Mouse (Mus musculus) CD4-positive, CD25-positive, alpha-beta regulatory T cell, adult 2 months (primary cell): ENCODE measurements around the gene Fhl2.
"Not testable (repeated sequence)": the region's sequence is repeated elsewhere in the genome, so short reads cannot be mapped to it uniquely, and the experiment has no call there.

Experiments used
- DNase-seq: peaks from one replicate; pipeline ENCODE4 v3.0.0-alpha.2; 2012; ENCODE audit warnings: low read depth, low spot score

Gene Fhl2

GRCm38 (mm10) chr1:43193423-43193822, 3.4 kb downstream of the Fhl2 start:
- DNase-seq = no peak

GRCm38 (mm10) chr1:43192471-43192870, 4.3 kb downstream of the Fhl2 start:
- no peak for DNase-seq

DNA sequence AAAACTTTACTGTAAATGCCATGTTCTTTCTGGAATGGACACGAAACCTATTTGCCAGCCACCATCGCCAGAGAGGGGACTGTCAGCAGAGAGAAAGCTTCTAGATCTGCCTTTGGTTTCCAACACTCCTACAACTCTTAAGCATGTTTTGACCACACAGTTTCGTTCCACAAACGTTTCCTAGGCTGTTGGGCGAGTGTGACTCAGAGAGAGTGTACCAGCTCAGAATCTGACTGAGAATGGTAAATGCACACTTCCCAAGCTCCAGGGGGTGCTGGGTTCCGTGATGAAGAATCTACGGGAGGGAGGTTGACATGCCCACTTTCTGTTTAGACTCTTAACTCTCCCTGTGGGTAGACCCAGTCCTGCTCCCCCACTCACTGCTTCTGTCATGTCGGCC, 5.7 kb downstream of the Fhl2 start:
- no peak for DNase-seq

DNA sequence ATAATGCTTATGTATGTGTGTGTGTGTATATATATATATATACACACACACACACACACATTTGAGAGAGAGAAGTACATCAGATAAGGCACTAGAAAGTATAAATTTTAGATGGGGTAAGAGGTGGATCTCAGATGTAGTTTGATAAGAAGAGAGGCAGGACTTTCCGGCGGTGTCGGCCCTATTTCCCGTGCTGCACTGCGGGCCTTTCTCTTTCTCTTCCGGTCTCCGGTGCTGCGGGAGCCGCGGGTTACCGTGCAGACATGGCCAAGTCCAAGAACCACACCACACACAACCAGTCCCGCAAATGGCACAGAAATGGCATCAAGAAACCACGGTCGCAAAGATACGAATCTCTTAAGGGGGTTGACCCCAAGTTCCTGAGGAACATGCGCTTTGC, 7.9 kb downstream of the Fhl2 start:
- not testable (repeated sequence) for DNase-seq

- DNase-seq = no peak
Measured at GRCm38 (mm10) chr1:43186334-43186733, 10.4 kb downstream of the Fhl2 start.

DNA sequence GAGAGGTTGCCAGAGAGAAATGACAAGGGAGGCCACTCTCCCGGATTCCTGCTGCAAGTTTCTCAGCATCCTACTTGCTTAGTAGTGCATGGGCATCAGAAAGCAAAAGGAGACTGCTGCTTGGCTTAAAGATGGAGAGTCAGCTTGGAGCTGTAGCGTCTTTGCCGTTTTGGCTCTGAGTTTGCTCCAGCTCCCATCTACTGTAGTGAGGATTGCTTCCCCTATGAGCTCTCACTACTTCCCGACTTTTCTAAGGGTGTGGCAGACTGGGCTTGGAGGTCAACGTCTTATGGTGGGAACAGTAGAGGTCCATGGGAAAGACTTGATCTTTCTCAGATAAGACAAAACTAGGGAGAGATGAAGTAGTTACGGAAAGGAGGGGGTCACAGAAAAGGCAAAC, 15.9 kb downstream of the Fhl2 start:
- no peak for DNase-seq

- no peak for DNase-seq
Measured at GRCm38 (mm10) chr1:43178780-43179179, 18.0 kb downstream of the Fhl2 start.

GRCm38 (mm10) chr1:43178378-43178777, 18.4 kb downstream of the Fhl2 start:
- no peak for DNase-seq

DNA sequence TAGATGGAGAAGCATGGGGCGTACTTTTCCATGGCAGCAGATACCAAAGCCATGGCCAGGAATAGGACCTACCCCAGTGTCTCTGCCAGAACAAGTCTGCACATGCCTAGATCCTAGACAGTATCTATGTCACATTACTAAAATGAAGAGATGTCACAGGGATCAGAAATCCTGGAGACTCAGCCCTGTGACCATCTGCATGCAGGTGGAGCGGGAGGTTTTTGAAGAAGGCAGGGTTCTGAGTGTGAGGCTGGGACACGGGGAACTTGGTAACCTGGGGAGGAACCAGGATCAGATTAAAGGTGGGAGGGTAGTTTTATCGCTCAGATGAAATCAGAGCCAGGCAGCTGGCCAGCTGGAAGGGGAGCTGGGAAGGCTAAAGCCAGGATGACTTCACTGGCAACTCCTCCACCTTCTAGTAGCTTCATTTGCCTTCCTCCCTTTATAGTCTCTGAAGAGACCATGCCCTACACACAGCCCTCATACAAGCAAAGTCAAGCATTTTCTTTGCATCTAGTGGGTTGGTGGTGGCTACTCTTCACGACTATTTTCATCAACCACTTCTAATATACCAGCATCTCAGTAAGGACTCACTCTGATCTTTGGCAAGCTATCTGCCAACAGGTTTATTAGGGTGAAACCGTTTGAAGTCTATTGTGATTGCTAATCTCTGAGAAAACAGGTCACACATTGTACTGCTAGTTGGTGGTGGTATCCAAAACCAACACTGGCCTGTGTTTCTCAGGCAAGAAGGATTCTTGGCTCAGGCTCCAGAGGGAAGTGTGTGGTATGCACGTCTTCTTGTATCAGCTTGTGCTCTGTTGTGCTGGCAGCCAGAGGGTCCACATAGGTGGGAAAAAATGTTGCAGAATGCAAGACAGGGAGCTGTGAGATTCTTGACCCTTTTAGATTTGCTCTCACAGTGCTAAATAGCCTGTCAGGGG, 23.2 kb downstream of the Fhl2 start:
- no peak for DNase-seq

GRCm38 (mm10) chr1:43171816-43172215, 25.0 kb downstream of the Fhl2 start:
- DNase-seq = no peak

- no peak for DNase-seq
Measured at GRCm38 (mm10) chr1:43171093-43171492, 25.7 kb downstream of the Fhl2 start.

DNA sequence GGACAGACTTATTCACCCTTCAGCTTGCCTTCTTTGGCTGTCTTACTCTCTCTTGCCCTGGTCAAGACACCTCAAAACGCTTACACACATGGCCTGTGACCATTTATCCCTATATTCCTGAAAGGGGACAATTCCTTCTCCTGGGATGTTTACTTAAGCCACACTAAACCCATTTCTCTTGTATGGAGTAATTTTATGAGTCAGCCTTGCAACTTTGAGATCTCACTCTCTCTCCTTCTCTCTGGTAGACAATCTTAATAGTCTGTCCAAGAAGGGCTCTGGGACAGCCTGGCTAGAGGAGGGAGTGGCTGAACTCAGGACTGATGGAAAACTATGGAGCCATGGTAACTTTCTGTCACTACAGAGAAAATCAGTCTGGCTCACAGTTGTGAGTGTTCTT, 27.1 kb downstream of the Fhl2 start:
- no peak for DNase-seq

DNA sequence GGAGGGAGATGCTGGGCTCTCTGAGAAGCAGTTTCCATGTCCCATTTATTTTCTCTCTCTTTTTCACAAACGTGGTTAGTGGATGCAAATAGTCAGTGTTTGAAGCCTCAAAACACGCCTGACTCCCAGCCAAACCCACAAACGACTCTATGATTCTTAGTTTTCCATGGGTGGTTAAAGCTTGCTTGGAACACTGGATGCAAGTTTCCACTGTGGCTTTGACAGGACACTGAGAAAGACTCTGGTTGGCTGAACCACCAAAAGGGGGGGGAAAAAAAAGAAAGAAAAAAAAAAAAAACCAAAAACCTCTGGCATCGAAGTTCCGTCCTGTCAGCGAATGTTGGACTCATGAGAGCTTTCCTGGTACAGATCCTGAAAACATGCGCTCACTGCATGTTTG, 27.6 kb downstream of the Fhl2 start:
- no peak for DNase-seq

GRCm38 (mm10) chr1:43168618-43169017, 28.2 kb downstream of the Fhl2 start:
- DNase-seq = peak; percentile 14

DNA sequence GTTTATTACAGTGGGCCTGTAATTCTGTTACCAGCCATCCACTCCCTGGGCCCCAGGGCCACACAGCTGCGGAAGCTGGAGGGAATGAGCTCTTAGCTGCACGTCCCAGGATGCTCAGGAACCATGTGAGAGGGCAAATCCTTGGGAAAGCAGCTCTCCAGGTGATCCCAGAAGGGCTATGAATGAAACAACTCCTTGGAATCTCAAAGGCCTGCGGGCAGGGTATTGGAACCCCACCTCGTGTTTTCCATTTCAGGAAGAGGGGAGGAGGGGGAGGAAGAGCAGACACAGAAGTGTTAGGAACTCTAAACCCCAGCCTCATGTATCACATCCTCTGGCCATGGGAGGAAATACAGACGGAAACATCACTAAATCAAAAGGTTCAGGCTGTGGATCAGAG, 28.8 kb downstream of the Fhl2 start:
- no peak for DNase-seq

GRCm38 (mm10) chr1:43164582-43164981, 32.2 kb downstream of the Fhl2 start:
- DNase-seq = no peak

DNA sequence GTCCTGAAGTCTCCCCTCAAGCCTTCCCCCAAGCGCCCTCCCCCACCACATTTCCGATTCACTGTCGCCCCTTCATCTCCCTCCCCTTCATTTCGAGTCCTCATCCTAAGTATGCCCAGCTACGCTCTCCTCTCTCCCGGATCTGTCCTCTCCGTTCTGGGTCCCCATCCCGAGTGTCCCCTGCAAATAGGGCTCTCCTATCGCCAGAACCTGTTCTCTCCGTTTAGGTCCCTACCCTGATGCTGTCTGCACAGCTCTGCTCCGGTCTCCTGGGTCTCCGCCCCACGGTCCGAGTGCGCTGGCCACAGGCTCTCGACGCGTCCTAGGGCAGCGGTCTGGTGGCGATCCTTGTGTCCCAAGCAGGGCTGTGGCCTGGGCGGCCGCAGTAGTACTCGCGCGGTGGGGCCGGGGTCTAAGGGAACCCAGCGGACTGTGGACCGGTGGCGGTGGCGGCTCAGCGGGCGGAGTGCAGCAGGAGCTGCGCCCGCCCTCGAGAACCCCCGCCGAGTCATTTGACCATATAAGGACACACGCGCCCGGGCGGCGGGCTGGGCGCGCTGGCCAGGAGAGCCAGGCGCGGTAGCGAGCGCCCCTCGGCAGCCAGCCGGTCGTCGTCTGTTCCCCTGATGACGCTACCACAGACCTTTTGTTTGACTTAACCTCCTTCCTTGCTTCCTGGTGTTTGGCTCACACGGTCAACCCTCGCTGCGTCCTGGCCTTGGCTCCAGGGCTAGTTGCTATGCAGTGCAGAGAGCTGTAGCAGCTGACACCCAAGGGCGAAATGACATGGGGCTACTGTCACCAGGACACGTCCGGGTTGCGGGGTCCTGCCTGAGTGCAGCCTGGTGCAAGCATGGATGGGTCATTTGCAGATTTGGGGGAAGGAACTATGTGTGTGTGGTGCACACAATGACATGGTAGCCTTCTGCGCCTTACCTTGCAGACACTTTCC, 33.0 kb downstream of the Fhl2 start:
- peak; percentile 68 for DNase-seq

- DNase-seq = no peak
Measured at GRCm38 (mm10) chr1:43163084-43163466, 33.7 kb downstream of the Fhl2 start.

DNA sequence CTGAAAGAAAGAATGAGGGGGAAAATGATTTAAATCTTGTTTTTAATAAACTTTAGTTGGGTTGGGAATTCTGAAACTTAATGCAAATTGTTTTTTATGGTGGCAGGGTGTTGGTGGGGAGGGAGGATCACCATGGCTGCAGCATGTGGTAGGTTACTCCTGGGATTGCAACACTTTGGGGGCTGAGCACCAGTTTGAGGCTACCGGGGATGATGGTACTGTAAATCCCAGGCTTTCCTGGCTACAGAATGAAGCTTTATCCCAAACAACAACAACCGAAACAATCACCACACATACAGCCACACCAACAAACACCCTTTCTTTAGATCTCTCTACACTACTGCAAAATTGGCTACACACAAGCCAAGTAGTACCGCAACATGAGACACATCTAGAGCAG, 34.4 kb downstream of the Fhl2 start:
- no peak for DNase-seq

DNA sequence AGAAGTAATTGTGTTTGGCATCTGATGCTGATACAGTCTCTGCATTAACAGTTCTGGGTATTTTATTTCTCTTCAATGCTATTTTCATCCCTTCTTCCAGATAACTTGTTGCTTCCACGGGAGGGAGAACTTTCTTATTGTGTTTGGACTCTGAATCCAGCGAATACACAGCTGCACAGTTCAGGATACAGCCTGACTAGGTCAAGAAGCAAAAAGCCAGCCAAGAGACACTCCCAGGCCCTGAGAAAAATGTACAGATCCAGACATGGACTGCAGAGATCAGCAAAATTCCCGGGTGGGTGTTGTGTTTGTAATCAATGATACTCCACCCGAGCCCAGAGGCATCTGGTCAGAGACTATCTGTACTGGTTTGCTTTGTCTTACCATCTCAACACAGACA, 37.4 kb downstream of the Fhl2 start:
- DNase-seq = no peak

DNA sequence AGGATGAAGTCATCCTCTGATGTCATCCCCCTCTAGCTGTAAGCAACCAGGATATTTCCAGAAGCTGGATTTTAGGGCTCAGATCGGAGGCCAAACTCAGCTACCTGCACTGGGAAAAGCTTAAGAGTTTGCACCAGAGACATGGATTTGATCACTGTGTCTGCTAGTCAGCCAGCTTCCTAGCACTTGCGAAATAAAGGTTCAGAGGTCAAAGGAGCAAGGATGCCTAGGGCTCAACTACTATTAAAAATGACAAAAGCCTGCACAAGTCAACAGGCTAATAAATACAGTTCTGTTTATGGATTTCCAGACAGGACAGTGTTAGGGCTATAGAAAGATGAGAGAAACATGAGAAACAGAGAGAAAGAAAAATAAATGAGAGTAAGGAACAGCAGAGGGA, 38.9 kb downstream of the Fhl2 start:
- DNase-seq = no peak

DNA sequence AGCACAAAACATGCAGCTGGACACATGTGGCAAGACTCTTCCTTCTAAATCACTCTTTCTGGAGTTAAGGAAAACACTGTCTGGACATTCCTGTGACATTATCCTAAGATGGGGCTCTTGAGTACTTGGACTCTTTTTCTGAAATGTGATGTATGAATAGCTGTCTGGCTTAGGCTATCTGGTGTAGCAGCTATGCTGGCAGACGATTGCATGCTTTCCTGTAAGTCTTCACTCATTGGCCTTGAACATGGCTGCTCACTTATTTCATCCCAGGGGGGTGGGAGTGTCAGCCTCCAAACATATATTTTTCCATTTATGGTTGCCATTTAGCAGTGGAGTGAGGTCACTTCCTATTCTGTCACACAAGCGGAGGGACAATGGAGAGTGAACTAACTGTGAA, 42.3 kb downstream of the Fhl2 start:
- no peak for DNase-seq

- DNase-seq = no peak
Measured at GRCm38 (mm10) chr1:43153538-43153937, 43.2 kb downstream of the Fhl2 start.
